Mouse (Mus musculus): ENCODE results near the gene Cdx2.

Cdx2 gene

GRCm38 (mm10) chr5:147315432-147316075 lies 8.5 kb upstream of the Cdx2 start:
- DNase-seq (ENCODE audit: low spot score in 2 of 2): no peak

GRCm38 (mm10) chr5:147314646-147315431 lies 7.8 kb upstream of the Cdx2 start:
- no peak for DNase-seq (ENCODE audit: low spot score in 2 of 2)

GRCm38 (mm10) chr5:147312830-147313685 lies 6.0 kb upstream of the Cdx2 start:
- no peak for DNase-seq (ENCODE audit: low spot score in 2 of 2)

GRCm38 (mm10) chr5:147309786-147310185 lies 2.7 kb upstream of the Cdx2 start:
- DNase-seq (ENCODE audit: low spot score in 2 of 2): no peak

GRCm38 (mm10) chr5:147308451-147308850 lies 1.4 kb upstream of the Cdx2 start:
- DNase-seq (ENCODE audit: low spot score in 2 of 2): no peak

- no peak for DNase-seq (ENCODE audit: low spot score in 2 of 2)
These were observed 322 bp upstream of the Cdx2 start for GRCm38 (mm10) chr5:147307398-147307785.

- no peak for DNase-seq (ENCODE audit: low spot score in 2 of 2)
These were observed 1.0 kb downstream of the Cdx2 start for GRCm38 (mm10) chr5:147305856-147306637.

- DNase-seq (ENCODE audit: low spot score in 2 of 2): no peak
These were observed 1.9 kb downstream of the Cdx2 start for GRCm38 (mm10) chr5:147305166-147305565.

GRCm38 (mm10) chr5:147304276-147305155 lies 2.6 kb downstream of the Cdx2 start:
- no peak for DNase-seq (ENCODE audit: low spot score in 2 of 2)

- DNase-seq (ENCODE audit: low spot score in 2 of 2): no peak
These were observed 4.2 kb downstream of the Cdx2 start for GRCm38 (mm10) chr5:147302746-147303400.

- no peak for DNase-seq (ENCODE audit: low spot score in 2 of 2)
These were observed 4.9 kb downstream of the Cdx2 start for GRCm38 (mm10) chr5:147302141-147302540.

GRCm38 (mm10) chr5:147301781-147302070 lies 5.3 kb downstream of the Cdx2 start:
- DNase-seq (ENCODE audit: low spot score in 2 of 2): no peak

GRCm38 (mm10) chr5:147300917-147301780 lies 5.9 kb downstream of the Cdx2 start:
- DNase-seq (ENCODE audit: low spot score in 2 of 2): no peak

GRCm38 (mm10) chr5:147300001-147300363 lies 7.1 kb downstream of the Cdx2 start:
- no peak for DNase-seq (ENCODE audit: low spot score in 2 of 2)

GRCm38 (mm10) chr5:147299255-147300000 lies 7.6 kb downstream of the Cdx2 start:
- DNase-seq (ENCODE audit: low spot score in 2 of 2): no peak

- DNase-seq (ENCODE audit: low spot score in 2 of 2): no peak
These were observed 9.8 kb downstream of the Cdx2 start for GRCm38 (mm10) chr5:147297249-147297648.

GRCm38 (mm10) chr5:147294121-147294520 lies 12.9 kb downstream of the Cdx2 start:
- DNase-seq (ENCODE audit: low spot score in 2 of 2): no peak

- peak in 1 of 2 experiments; percentile 38 for DNase-seq (ENCODE audit: low spot score in 2 of 2)
These were observed 13.8 kb downstream of the Cdx2 start for GRCm38 (mm10) chr5:147293127-147293910.

Measured in frontal cortex, postnatal 14 days (tissue).